Mouse (Mus musculus) T-cell, adult 2 months (primary cell): ENCODE data around the gene Pax3.

Source experiments
- DNase-seq: peaks from one replicate; pipeline ENCODE4 v3.0.0; 2022; ENCODE audit warnings: low spot score

The Pax3 gene

DNA sequence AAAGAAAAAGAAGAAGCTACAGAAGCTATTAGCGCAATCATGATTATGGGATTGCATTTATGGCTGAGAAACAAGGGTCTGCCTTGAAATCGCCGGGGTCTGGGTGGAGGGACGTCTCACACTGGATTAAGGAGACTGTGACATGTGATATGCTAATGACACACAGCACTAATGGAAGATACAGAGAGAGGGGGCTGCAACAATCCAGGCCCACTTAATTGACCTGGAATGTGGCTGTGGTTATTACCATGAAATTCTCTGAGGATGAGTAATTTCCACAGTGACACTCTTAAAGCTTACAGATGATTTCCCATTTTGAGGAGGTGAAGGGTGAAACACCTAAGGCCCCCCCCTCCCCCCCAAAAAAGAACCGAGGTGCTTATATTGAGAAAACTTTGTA, 136.1 kb downstream of the Pax3 start:
- DNase-seq = no peak

DNA sequence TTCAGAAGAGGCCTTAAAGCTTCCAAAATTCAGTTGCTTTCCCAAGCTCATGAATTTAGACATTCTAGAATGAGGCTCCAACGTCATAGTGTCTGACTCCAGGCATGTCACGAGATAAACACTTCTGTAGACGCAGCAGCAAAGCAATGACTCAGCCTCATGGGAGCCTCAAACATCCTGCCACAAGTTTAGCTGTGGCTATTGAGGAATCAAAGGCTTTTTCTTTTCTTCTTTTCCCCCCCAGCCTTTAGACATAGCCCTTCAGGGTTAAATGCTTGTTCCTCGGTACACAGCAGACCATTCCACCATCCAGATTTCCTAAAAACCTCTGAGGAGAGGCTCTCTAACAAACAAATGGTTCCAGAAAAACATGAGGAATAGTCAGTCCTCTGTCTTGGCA, 139.0 kb downstream of the Pax3 start:
- no peak for DNase-seq

DNA sequence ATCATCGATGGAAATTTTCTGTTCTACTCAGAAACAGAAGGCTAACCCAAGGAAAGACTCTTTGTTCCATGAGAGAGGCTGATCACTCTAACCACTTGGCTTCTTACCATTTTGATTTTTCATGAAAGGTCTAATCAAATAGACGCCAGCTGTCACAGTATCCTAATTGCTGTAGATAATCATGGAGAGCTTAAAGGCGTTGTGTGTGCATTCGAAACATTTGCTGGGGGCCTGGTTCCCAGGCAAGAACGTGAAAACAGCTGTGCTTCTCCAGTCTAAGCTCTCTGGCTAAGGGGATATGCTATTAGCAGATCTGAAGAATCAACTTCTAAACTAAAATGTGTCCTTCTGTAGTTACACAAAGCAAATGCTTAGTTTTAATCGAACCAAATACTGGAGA, 143.3 kb downstream of the Pax3 start:
- DNase-seq = no peak
